In genomic region chr10:94147391-94147755, GRCm38 (mm10) we compare ENCODE assay signal across 7 mouse cellular contexts. TPM values are rescaled to one million over a fixed set of nuclear protein-coding genes. Genes with fewer than 3 reads are reported as not detected.
DNase-seq lines count a peak whose midpoint lies in the region; ATAC-seq and TF ChIP-seq lines count a peak whose summit lies in the region.

No protein-coding gene starts in this region.

- peak overlapping the region; percentile 97 for H3K9ac ChIP-seq in neural tube, embryonic 11.5 days (ENCODE audit: low read length)
- peak overlapping the region; percentile 85; the same call in 1 of the 2 replicates for H3K9ac ChIP-seq in limb, embryonic 15.5 days
- peak overlapping the region; percentile 95 for H3K9ac ChIP-seq in stomach, embryonic 16.5 days (ENCODE audit: low read length)

- TF ChIP-seq POLR2A in embryonic fibroblast, embryonic 13.5 days (IDR thresholded peaks at IDR 0.05; ENCODE audit: low read depth, low read length), result no peak

- TF ChIP-seq CTCF in embryonic fibroblast, embryonic 13.5 days (IDR thresholded peaks at IDR 0.05; ENCODE audit: borderline replicate concordance, insufficient read depth, low read length), result no peak

- DNase-seq in neural tube, embryonic 11.5 days (ENCODE audit: low spot score), result no peak
- DNase-seq in neural tube, embryonic 10.5 days (ENCODE audit: extremely low spot score, low spot score), result no peak
- DNase-seq in urinary bladder, postnatal 25 days (ENCODE audit: low spot score), result no peak
- no peak for DNase-seq in kidney, postnatal 14 days

- H3K27ac ChIP-seq in neural tube, embryonic 11.5 days (ENCODE audit: low read depth, low read length), result no peak overlapping the region; the same call in 1 of the 2 replicates
- no peak overlapping the region for H3K27ac ChIP-seq in embryonic fibroblast, embryonic 13.5 days (ENCODE audit: insufficient read depth, low read length)
- peak overlapping the region; percentile 84 for H3K27ac ChIP-seq in limb, embryonic 15.5 days
- H3K27ac ChIP-seq in stomach, embryonic 16.5 days (ENCODE audit: low read length), result peak overlapping the region; percentile 97

- ATAC-seq in neural tube, embryonic 11.5 days (ENCODE audit: insufficient read depth, low FRiP score, low TSS enrichment), result no peak
- peak; percentile 32; the same call in 1 of the 2 replicates for ATAC-seq in limb, embryonic 15.5 days (ENCODE audit: insufficient number of reproducible peaks, low FRiP score, low TSS enrichment, low read depth)
- no peak; the same call in 1 of the 2 replicates for ATAC-seq in stomach, embryonic 16.5 days (ENCODE audit: insufficient read depth, low FRiP score)

- no peaks in the 10 kb centered on the region for H3K36me3 ChIP-seq in neural tube, embryonic 11.5 days (ENCODE audit: control insufficient read depth, insufficient read depth, low read length)
- H3K36me3 ChIP-seq in limb, embryonic 15.5 days, result no peaks in the 10 kb centered on the region
- no peaks in the 10 kb centered on the region for H3K36me3 ChIP-seq in stomach, embryonic 16.5 days (ENCODE audit: control insufficient read depth, insufficient read depth, low read length)

- H3K4me1 ChIP-seq in neural tube, embryonic 11.5 days (ENCODE audit: control insufficient read depth, insufficient read depth, low read length), result no peaks in the 10 kb centered on the region; the same call in 1 of the 2 replicates
- H3K4me1 ChIP-seq in embryonic fibroblast, embryonic 13.5 days (ENCODE audit: control insufficient read depth, insufficient read depth, low read length), result no peaks in the 10 kb centered on the region; the same call in 1 of the 2 replicates
- H3K4me1 ChIP-seq in limb, embryonic 15.5 days, result peaks cover 15% of the 10 kb centered on the region
- H3K4me1 ChIP-seq in stomach, embryonic 16.5 days (ENCODE audit: control insufficient read depth, insufficient read depth, low read length), result peaks cover 9% of the 10 kb centered on the region; the same call in 1 of the 2 replicates

- H3K9me3 ChIP-seq in neural tube, embryonic 11.5 days (ENCODE audit: control insufficient read depth, low read length), result no peaks in the 10 kb centered on the region
- no peaks in the 10 kb centered on the region for H3K9me3 ChIP-seq in limb, embryonic 15.5 days
- H3K9me3 ChIP-seq in stomach, embryonic 16.5 days (replicated peaks; ENCODE audit: control insufficient read depth, low read length), result no peaks in the 10 kb centered on the region

- peak overlapping the region; percentile 69 for H3K4me2 ChIP-seq in neural tube, embryonic 11.5 days (ENCODE audit: low read depth)
- H3K4me2 ChIP-seq in limb, embryonic 15.5 days, result peak overlapping the region; percentile 61
- peak overlapping the region; percentile 66 for H3K4me2 ChIP-seq in stomach, embryonic 16.5 days (ENCODE audit: low read depth, low read length)

- WGBS in neural tube, embryonic 11.5 days, result 15% methylated on average over 8 of the region's 8 CpGs
- WGBS in limb, embryonic 15.5 days, result 13% methylated on average over 8 of the region's 8 CpGs
- whole genome bisulfite sequencing in stomach, embryonic 16.5 days, result 11% methylated on average over 8 of the region's 8 CpGs

- H3K4me3 ChIP-seq in neural tube, embryonic 11.5 days (ENCODE audit: low read depth, low read length), result peak overlapping the region; percentile 89
- peak overlapping the region; percentile 78 for H3K4me3 ChIP-seq in embryonic fibroblast, embryonic 13.5 days (ENCODE audit: insufficient read depth, low read length)
- peak overlapping the region; percentile 78 for H3K4me3 ChIP-seq in limb, embryonic 15.5 days
- H3K4me3 ChIP-seq in stomach, embryonic 16.5 days (replicated peaks; ENCODE audit: low read length), result peak overlapping the region; percentile 88

- no peaks in the 10 kb centered on the region for H3K27me3 ChIP-seq in neural tube, embryonic 11.5 days (ENCODE audit: control insufficient read depth, insufficient read depth, low read length)
- H3K27me3 ChIP-seq in limb, embryonic 15.5 days, result no peaks in the 10 kb centered on the region
- H3K27me3 ChIP-seq in stomach, embryonic 16.5 days (ENCODE audit: control insufficient read depth, insufficient read depth, low read length), result no peaks in the 10 kb centered on the region

RNA-seq across cellular contexts. Expression of gene Nr2c1, which starts 0.5 kb away (rescaled TPM):
- 12.0 and 12.1 TPM in 2 replicates for polyA plus RNA-seq in neural tube, embryonic 11.5 days (2014; fragmentation: Nextera tagmentation; extraction: Ambion mirVana)
- polyA plus RNA-seq in embryonic fibroblast, embryonic 13.5 days (2011; ENCODE audit: insufficient read length, low read depth, missing spikeins), result 14.7 and 15.2 TPM in 2 replicates
- 8.0 and 9.0 TPM in 2 replicates for polyA plus RNA-seq in limb, embryonic 15.5 days (2015; fragmentation: Nextera tagmentation; extraction: Ambion mirVana)
- 9.9 and 11.0 TPM in 2 replicates for polyA plus RNA-seq in stomach, embryonic 16.5 days (2015; fragmentation: Nextera tagmentation; extraction: Ambion mirVana)

RNA-seq across cellular contexts. Expression of gene Ndufa12, which starts 51.1 kb away (rescaled TPM):
- 464 and 476 TPM in 2 replicates for polyA plus RNA-seq in neural tube, embryonic 11.5 days (2014; fragmentation: Nextera tagmentation; extraction: Ambion mirVana)
- polyA plus RNA-seq in embryonic fibroblast, embryonic 13.5 days (2011; ENCODE audit: insufficient read length, low read depth, missing spikeins), result 134 and 170 TPM in 2 replicates
- polyA plus RNA-seq in limb, embryonic 15.5 days (2015; fragmentation: Nextera tagmentation; extraction: Ambion mirVana), result 253 and 283 TPM in 2 replicates
- polyA plus RNA-seq in stomach, embryonic 16.5 days (2015; fragmentation: Nextera tagmentation; extraction: Ambion mirVana), result 305 and 331 TPM in 2 replicates

Comparison
In these comparisons a context has a peak if more than half of its experiments do, and no peak if none do; other contexts are left out.
1. H3K27ac ChIP-seq: peak in limb, embryonic 15.5 days (single experiment) and stomach, embryonic 16.5 days (single experiment); none in neural tube, embryonic 11.5 days (single experiment) and embryonic fibroblast, embryonic 13.5 days (single experiment).
2. Peak in every context shown above with its lines, with median percentiles within 50 percentile points of each other: H3K4me2 ChIP-seq, H3K4me3 ChIP-seq and H3K9ac ChIP-seq.